Mouse (Mus musculus) stomach, embryonic 16.5 days (tissue): Measurements from ENCODE around the gene Vwc2. TPM values are rescaled to one million over a fixed set of nuclear protein-coding genes. Genes with fewer than 3 reads are reported as not detected.

Experiments
- ATAC-seq: fragments of 200-750 bp; cut with Nextera tagmentation; 2 replicates; pipeline ENCODE4 v1.8.0; 2017; ENCODE audit warnings: moderate number of reproducible peaks, moderate TSS enrichment; ENCODE audit not compliant: insufficient read depth, low FRiP score
- H3K27ac ChIP-seq: fragments of 300-500 bp; sonication (generic); 2 replicates; pipeline ENCODE4 v1.5.1; 2014; ENCODE audit warnings: low read length
- H3K27me3 ChIP-seq: fragments of 300-500 bp; sonication (generic); 2 replicates; pipeline ENCODE4 v1.6.1; 2014; ENCODE audit warnings: low read length, control low read depth, mixed read lengths; ENCODE audit not compliant: control insufficient read depth, insufficient read depth
- H3K36me3 ChIP-seq: fragments of 300-500 bp; sonication (generic); 2 replicates; pipeline ENCODE4 v1.6.1; 2014; ENCODE audit warnings: low read length; ENCODE audit not compliant: control insufficient read depth, insufficient read depth
- H3K4me1 ChIP-seq: fragments of 300-500 bp; sonication (generic); 2 replicates; pipeline ENCODE4 v1.6.1; 2014; ENCODE audit warnings: low read length, control low read depth, mixed read lengths; ENCODE audit not compliant: control insufficient read depth, insufficient read depth
- H3K4me2 ChIP-seq: fragments of 300-500 bp; sonication (generic); 2 replicates; pipeline ENCODE4 v1.6.1; 2014; ENCODE audit warnings: low read depth, low read length, mixed read lengths
- H3K4me3 ChIP-seq: fragments of 300-500 bp; sonication (generic); replicated peaks from 2 replicates; pipeline ENCODE4 v1.5.1; 2014; ENCODE audit warnings: mild to moderate bottlenecking, low read length
- H3K9ac ChIP-seq: fragments of 300-500 bp; sonication (generic); 2 replicates; pipeline ENCODE4 v1.6.1; 2014; ENCODE audit warnings: low read length
- H3K9me3 ChIP-seq: fragments of 300-500 bp; sonication (generic); replicated peaks from 2 replicates; pipeline ENCODE4 v1.6.1; 2016; ENCODE audit warnings: low read length, control low read depth; ENCODE audit not compliant: control insufficient read depth
- whole genome bisulfite sequencing: fragments of 180-500 bp; shearing (Covaris S2); extraction: QIAGEN DNeasy Blood & Tissue Kit; methylation state at CpG from one replicate; pipeline ENCODE4 v1.1.7; 2014; 5-methylcytosine and 5-hydroxymethylcytosine counted together
- polyA plus RNA-seq: library from polyadenylated mRNA; unstranded; fragments of >200 nt; fragmentation: Nextera tagmentation; extraction: Ambion mirVana; gene quantifications from 2 replicates; pipeline ENCODE4 v1.2.1, GENCODE M21; 2015

The Vwc2 gene
- polyA plus RNA-seq, 1 experiment from 2014 or later: 1.1 TPM

GRCm38 (mm10) chr11:11182705-11183104 lies 68.7 kb downstream of the Vwc2 start:
- no peak overlapping the region for H3K9ac ChIP-seq
- H3K4me2 ChIP-seq: no peak overlapping the region
- no peak overlapping the region for H3K4me3 ChIP-seq
- ATAC-seq: no peak
- WGBS: 70% methylated on average over 2 of the region's 2 CpGs
- H3K27me3 ChIP-seq: no peaks in the 10 kb centered on the region
- H3K27ac ChIP-seq: no peak overlapping the region
- H3K4me1 ChIP-seq: no peaks in the 10 kb centered on the region
- H3K9me3 ChIP-seq: no peaks in the 10 kb centered on the region
- H3K36me3 ChIP-seq: no peaks in the 10 kb centered on the region

- Histone ChIP-seq H3K27me3 (no peaks in the 10 kb centered on the region), H3K9ac (no peak overlapping the region), H3K9me3 (no peaks in the 10 kb centered on the region), H3K27ac (no peak overlapping the region), H3K36me3 (no peaks in the 10 kb centered on the region), H3K4me1 (no peaks in the 10 kb centered on the region), H3K4me3 (no peak overlapping the region), H3K4me2 (no peak overlapping the region)
- 16% methylated on average over 1 of the region's 1 CpGs for WGBS
- ATAC-seq: no peak
Observed at GRCm38 (mm10) chr11:11223162-11223561, 109.1 kb downstream of the Vwc2 start.

- no peaks in the 10 kb centered on the region for H3K36me3 ChIP-seq
- 78% methylated on average over 1 of the region's 1 CpGs for WGBS
- H3K27ac ChIP-seq: no peak overlapping the region
- H3K27me3 ChIP-seq: no peaks in the 10 kb centered on the region
- H3K9ac ChIP-seq: no peak overlapping the region
- H3K4me1 ChIP-seq: no peaks in the 10 kb centered on the region
- no peak overlapping the region for H3K4me2 ChIP-seq
- no peaks in the 10 kb centered on the region for H3K9me3 ChIP-seq
- ATAC-seq: no peak
- no peak overlapping the region for H3K4me3 ChIP-seq
Observed at GRCm38 (mm10) chr11:11239346-11239745, 125.3 kb downstream of the Vwc2 start.

GRCm38 (mm10) chr11:11242694-11243377 lies 128.8 kb downstream of the Vwc2 start:
- H3K9ac ChIP-seq: no peak overlapping the region
- H3K4me1 ChIP-seq: no peaks in the 10 kb centered on the region
- H3K4me2 ChIP-seq: no peak overlapping the region
- no peak overlapping the region for H3K4me3 ChIP-seq
- WGBS: 55% methylated on average over 6 of the region's 6 CpGs
- ATAC-seq: no peak
- H3K36me3 ChIP-seq: no peaks in the 10 kb centered on the region
- no peaks in the 10 kb centered on the region for H3K9me3 ChIP-seq
- H3K27ac ChIP-seq: no peak overlapping the region
- H3K27me3 ChIP-seq: no peaks in the 10 kb centered on the region

GRCm38 (mm10) chr11:11257348-11257747 lies 143.3 kb downstream of the Vwc2 start:
- H3K36me3 ChIP-seq: no peaks in the 10 kb centered on the region
- H3K4me2 ChIP-seq: no peak overlapping the region
- no peak overlapping the region for H3K4me3 ChIP-seq
- H3K4me1 ChIP-seq: no peaks in the 10 kb centered on the region
- H3K27me3 ChIP-seq: no peaks in the 10 kb centered on the region
- H3K9me3 ChIP-seq: no peaks in the 10 kb centered on the region
- H3K27ac ChIP-seq: no peak overlapping the region
- 83% methylated on average over 1 of the region's 1 CpGs for WGBS
- ATAC-seq: no peak
- H3K9ac ChIP-seq: no peak overlapping the region

- no peaks in the 10 kb centered on the region for H3K36me3 ChIP-seq
- H3K9me3 ChIP-seq: no peaks in the 10 kb centered on the region
- ATAC-seq: no peak
Observed at GRCm38 (mm10) chr11:11280128-11280527, 166.1 kb downstream of the Vwc2 start.

GRCm38 (mm10) chr11:11283512-11283911 lies 169.5 kb downstream of the Vwc2 start:
- H3K27ac ChIP-seq: no peak overlapping the region

More at GRCm38 (mm10) chr11:11280128-11280527, 166.1 kb downstream of the Vwc2 start:
- H3K4me1 ChIP-seq: no peaks in the 10 kb centered on the region
- H3K27me3 ChIP-seq: no peaks in the 10 kb centered on the region
- no peak overlapping the region for H3K4me3 ChIP-seq
- H3K27ac ChIP-seq: no peak overlapping the region
- no peak overlapping the region for H3K9ac ChIP-seq
- H3K4me2 ChIP-seq: no peak overlapping the region

More at GRCm38 (mm10) chr11:11283512-11283911, 169.5 kb downstream of the Vwc2 start:
- ATAC-seq: no peak
- Histone ChIP-seq H3K4me3 (no peak overlapping the region), H3K9me3 (no peaks in the 10 kb centered on the region), H3K4me2 (no peak overlapping the region), H3K27me3 (no peaks in the 10 kb centered on the region), H3K9ac (no peak overlapping the region), H3K36me3 (no peaks in the 10 kb centered on the region), H3K4me1 (no peaks in the 10 kb centered on the region)
- 77% methylated on average over 3 of the region's 3 CpGs for WGBS
